16 mouse cellular contexts compared by ENCODE assay signal in the genomic region with DNA sequence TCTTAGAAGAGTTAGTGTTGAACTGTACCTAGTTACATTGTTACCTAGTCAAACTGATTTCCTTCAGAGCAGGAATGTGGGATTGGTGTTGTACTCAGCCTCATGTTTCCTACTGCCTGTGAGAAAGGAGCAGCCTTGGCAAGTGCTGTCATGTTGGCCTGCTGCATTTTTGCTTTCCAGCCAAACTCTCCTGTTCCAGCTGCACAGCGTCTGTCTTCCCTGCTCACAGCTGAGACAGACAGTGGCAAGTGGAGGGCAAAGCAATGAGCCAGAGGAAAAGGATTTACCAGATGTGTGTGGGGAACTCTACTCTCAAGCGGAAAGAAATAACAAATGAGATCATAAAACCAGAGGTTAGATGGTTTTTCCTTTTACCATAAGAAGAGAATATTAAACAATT. TPM values are rescaled to one million over a fixed set of nuclear protein-coding genes. Genes with fewer than 3 reads are reported as not detected.
DNase-seq lines count a peak whose midpoint lies in the region; ATAC-seq and TF ChIP-seq lines count a peak whose summit lies in the region.
"Had no signal": no experiment of that assay in that cellular context is flagged by ENCODE, and none has a peak within 500 bp of the region (broad histone marks: within the 10 kb centered on the region; RNA-seq: fewer than 3 reads in every experiment).

No protein-coding gene starts in this region.

- peak; percentile 81; the same call in 1 of the 2 replicates for ATAC-seq in limb, embryonic 13.5 days (ENCODE audit: low FRiP score, low read depth)
- ATAC-seq: inflammation-experienced regulatory T-cells, adult 6 months had no signal

- 0 out of 2 replicates have a peak, but pooled peaks cover 2% of the 10 kb centered on the region for H3K4me1 ChIP-seq in limb, embryonic 13.5 days
- H3K4me1 ChIP-seq in limb, embryonic 10.5 days = no peaks in the 10 kb centered on the region

- no peak overlapping the region for H3K4me3 ChIP-seq in limb, embryonic 13.5 days
- H3K4me3 ChIP-seq in limb, embryonic 10.5 days = no peak overlapping the region
- H3K4me3 ChIP-seq in gastrocnemius, adult 2 months = no peak overlapping the region

- no peak overlapping the region for H3K27ac ChIP-seq in limb, embryonic 13.5 days
- no peak overlapping the region for H3K27ac ChIP-seq in limb, embryonic 10.5 days
- no peak overlapping the region for H3K27ac ChIP-seq in gastrocnemius, adult 2 months

- TF ChIP-seq CTCF in gastrocnemius, adult 2 months (IDR thresholded peaks at IDR 0.05) = no peak

- no peak overlapping the region for H3K4me2 ChIP-seq in limb, embryonic 13.5 days (replicated peaks)

- H3K9me3 ChIP-seq in limb, embryonic 13.5 days = peaks cover 10% of the 10 kb centered on the region; the same call in 1 of the 2 replicates
- H3K9me3 ChIP-seq in limb, embryonic 10.5 days (replicated peaks) = no peaks in the 10 kb centered on the region; the same call in 1 of the 2 replicates

- WGBS in limb, embryonic 13.5 days = 17% methylated on average over 2 of the region's 2 CpGs
- 47% methylated on average over 2 of the region's 2 CpGs for WGBS in limb, embryonic 10.5 days

- no peaks in the 10 kb centered on the region for H3K36me3 ChIP-seq in limb, embryonic 13.5 days
- no peaks in the 10 kb centered on the region for H3K36me3 ChIP-seq in limb, embryonic 10.5 days
- H3K36me3 ChIP-seq: G1E had no signal

- DNase-seq in cerebellum, postnatal 10 days = peak; percentile 47 to 48
- DNase-seq in cerebellum, postnatal 36 days = no peak
- no peak for DNase-seq in limb, embryonic 10.5 days (ENCODE audit: low spot score)
- DNase-seq in gastrocnemius, adult 2 months = peak; percentile 73
- DNase-seq in mesoderm, embryonic 11.5 days (ENCODE audit: low read depth, low spot score) = peak; percentile 27
- no peak for DNase-seq in layer of hippocampus, postnatal 14 days (ENCODE audit: low spot score in 2 of 2)
- no peak for DNase-seq in layer of hippocampus, adult 9-11 months
- DNase-seq: cerebellum, adult 11 months; kidney, postnatal 4 days had no signal

- H3K27me3 ChIP-seq in limb, embryonic 13.5 days = no peaks in the 10 kb centered on the region
- no peaks in the 10 kb centered on the region for H3K27me3 ChIP-seq in limb, embryonic 10.5 days (ENCODE audit: low read depth, poor library complexity, severe bottlenecking)

- no peak overlapping the region for H3K9ac ChIP-seq in limb, embryonic 13.5 days

- intact Hi-C loops in gastrocnemius, adult 2 months (cut with DNase I) = no loop called here

RNA-seq across cellular contexts. Expression of gene Gm39653, which starts 12.4 kb away (rescaled TPM):
- polyA plus RNA-seq in limb, embryonic 13.5 days (2015; fragmentation: Nextera tagmentation; extraction: Ambion mirVana) = not detected in 2 replicates
- not detected in 2 replicates for polyA plus RNA-seq in limb, embryonic 10.5 days (2016; fragmentation: Nextera tagmentation; extraction: Ambion mirVana)
- not detected for total RNA-seq in gastrocnemius, adult 2 months (2021)
- not detected for total RNA-seq in layer of hippocampus, postnatal 14 days (2021)
- total RNA-seq: adrenal gland, adult 18-20 months; G1E; gastrocnemius, adult 8-10 months; liver, adult 2 months; megakaryocyte-erythroid progenitor cell, adult 5-6 weeks had no signal
- polyA plus RNA-seq: G1E; inflammation-experienced regulatory T-cells, adult 6 months; liver, adult 2 months had no signal

RNA-seq across cellular contexts. Expression of gene Dytn, which starts 58.5 kb away (rescaled TPM):
- not detected in 2 replicates for polyA plus RNA-seq in limb, embryonic 13.5 days (2015; fragmentation: Nextera tagmentation; extraction: Ambion mirVana)
- not detected in 2 replicates for polyA plus RNA-seq in limb, embryonic 10.5 days (2016; fragmentation: Nextera tagmentation; extraction: Ambion mirVana)
- total RNA-seq in gastrocnemius, adult 2 months (2021) = not detected
- total RNA-seq in layer of hippocampus, postnatal 14 days (2021) = under 1 TPM in 1 of 2 experiments, not detected in 1; 0.21 TPM
- total RNA-seq: adrenal gland, adult 18-20 months; gastrocnemius, adult 8-10 months; liver, adult 2 months; megakaryocyte-erythroid progenitor cell, adult 5-6 weeks had no signal
- polyA plus RNA-seq: G1E; inflammation-experienced regulatory T-cells, adult 6 months; liver, adult 2 months had no signal

Comparison
In these comparisons a context has a peak if more than half of its experiments do, and no peak if none do; other contexts are left out.
1. DNase-seq: peak in cerebellum, postnatal 10 days (2 of 2), gastrocnemius, adult 2 months (single experiment) and mesoderm, embryonic 11.5 days (single experiment); none in cerebellum, postnatal 36 days (0 of 2), limb, embryonic 10.5 days (single experiment), layer of hippocampus, postnatal 14 days (0 of 2) and layer of hippocampus, adult 9-11 months (single experiment).